ENCODE assay signal across 28 mouse cellular contexts in the genomic region with DNA sequence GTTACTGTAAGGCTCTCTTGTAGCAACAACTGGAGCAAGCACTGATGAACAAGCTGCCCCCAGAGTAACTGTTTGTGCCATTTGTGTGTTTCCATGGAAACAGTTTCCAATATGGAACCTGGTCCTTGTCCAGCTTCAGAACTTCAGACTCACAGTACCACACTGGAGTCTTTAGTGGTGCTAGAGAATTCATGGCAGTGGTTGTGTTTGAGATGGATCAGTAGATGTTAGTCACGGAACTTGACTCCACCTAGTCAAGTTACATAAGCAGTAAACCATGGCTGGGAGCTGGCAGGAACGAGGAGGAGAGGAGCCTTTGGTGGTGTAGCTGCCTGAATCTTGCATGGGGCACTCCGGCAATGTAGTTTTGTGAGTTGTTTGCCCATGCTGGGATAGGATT. TPM values are rescaled to one million over a fixed set of nuclear protein-coding genes. Genes with fewer than 3 reads are reported as not detected.
DNase-seq lines count a peak whose midpoint lies in the region; ATAC-seq and TF ChIP-seq lines count a peak whose summit lies in the region.
"Had no signal": no experiment of that assay in that cellular context is flagged by ENCODE, and none has a peak within 500 bp of the region (broad histone marks: within the 10 kb centered on the region; RNA-seq: fewer than 3 reads in every experiment).

No protein-coding gene starts in this region.

- no peak overlapping the region for H3K4me2 ChIP-seq in liver, embryonic 12.5 days

- TF ChIP-seq POLR2A in liver, adult 2 months (IDR thresholded peaks at IDR 0.05; ENCODE audit: extremely low read depth, insufficient read depth, low read length) = no peak

- H3K4me3 ChIP-seq in liver, adult 2 months (ENCODE audit: insufficient read depth, low read depth, low read length) = no peak overlapping the region
- no peak overlapping the region for H3K4me3 ChIP-seq in liver, embryonic 12.5 days

- no peaks in the 10 kb centered on the region for H3K27me3 ChIP-seq in liver, adult 2 months (ENCODE audit: control insufficient read depth, insufficient read depth, low read length)
- no peaks in the 10 kb centered on the region for H3K27me3 ChIP-seq in liver, embryonic 12.5 days (replicated peaks)
- H3K27me3 ChIP-seq: CH12.LX, Patski had no signal

- H3K9me3 ChIP-seq in liver, embryonic 12.5 days (replicated peaks) = no peaks in the 10 kb centered on the region
- H3K9me3 ChIP-seq: G1E had no signal

- no peak for DNase-seq in frontal cortex, adult 2 months (ENCODE audit: extremely low spot score in 1 of 2, low spot score in 1 of 2)
- DNase-seq in liver, adult 2 months (ENCODE audit: extremely low read depth, low read depth, low spot score) = peak; percentile 5
- DNase-seq in NIH3T3 (ENCODE audit: low read depth) = peak; percentile 34
- peak; percentile 49 for DNase-seq in brain, adult 2 months (ENCODE audit: low read depth, low spot score)
- no peak for DNase-seq in layer of hippocampus, adult 9-10 months (ENCODE audit: low spot score)
- no peak for DNase-seq in thymus, postnatal 25 days
- DNase-seq: adrenal gland, adult 2 months; adrenal gland, adult 8-10 months; adrenal gland, postnatal 10 days; adrenal gland, postnatal 14 days; adrenal gland, postnatal 25 days; adrenal gland, postnatal 36 days; B cell, adult 2 months; cerebellum, adult 11 months; cerebellum, adult 11-12 months; cerebellum, adult 18-20 months; cerebellum, adult 2 months had no signal

- ATAC-seq in frontal cortex, adult (ENCODE audit: low TSS enrichment) = peak; percentile 50; the same call in 1 of the 2 replicates
- ATAC-seq in liver, embryonic 12.5 days = no peak
- ATAC-seq: activated CD4-positive, CD25-positive, alpha-beta regulatory T cell, adult 4 months; CD4-positive, CD25-positive, alpha-beta regulatory T cell, adult 4 months; Patski had no signal

- TF ChIP-seq CTCF in liver, adult 2 months (IDR thresholded peaks at IDR 0.05; ENCODE audit: low read depth, low read length) = no peak

- no peaks in the 10 kb centered on the region for H3K79me2 ChIP-seq in liver, adult 2 months (ENCODE audit: control insufficient read depth, insufficient read depth, low read length)

- H3K4me1 ChIP-seq in liver, adult 2 months (ENCODE audit: control insufficient read depth, insufficient read depth, low read length) = peaks cover 2% of the 10 kb centered on the region; the same call in 1 of the 2 replicates
- H3K4me1 ChIP-seq in liver, embryonic 12.5 days = no peaks in the 10 kb centered on the region

- no peak overlapping the region for H3K27ac ChIP-seq in liver, adult 2 months (replicated peaks; ENCODE audit: insufficient read depth, low read depth, low read length)
- no peak overlapping the region for H3K27ac ChIP-seq in liver, embryonic 12.5 days

- WGBS in liver, adult 2 months = 67% methylated on average over 3 of the region's 3 CpGs
- 61% methylated on average over 3 of the region's 3 CpGs for WGBS in liver, embryonic 12.5 days (ENCODE audit: insufficient replicate concordance)

- peaks cover 3% of the 10 kb centered on the region for H3K36me3 ChIP-seq in liver, adult 2 months (ENCODE audit: control insufficient read depth, insufficient read depth, low read length)
- no peaks in the 10 kb centered on the region for H3K36me3 ChIP-seq in liver, embryonic 12.5 days
- H3K36me3 ChIP-seq: G1E had no signal

- no peak overlapping the region for H3K9ac ChIP-seq in liver, adult 2 months (ENCODE audit: low read depth, low read length)
- no peak overlapping the region for H3K9ac ChIP-seq in liver, embryonic 12.5 days

RNA-seq across cellular contexts. Expression of a gene that starts 24.4 kb away (rescaled TPM):
- 7.0 and 8.8 TPM in 2 replicates for polyA plus RNA-seq in frontal cortex, adult 2 months (2012; rRNA removed)
- total RNA-seq in liver, adult 2 months (2014; rRNA removed) = 2.6 and 3.0 TPM in 2 replicates
- polyA plus RNA-seq in liver, adult 2 months (2012; rRNA removed) = 3.1 and 3.4 TPM in 2 replicates
- polyA plus RNA-seq in liver, embryonic 12.5 days (2016; fragmentation: Nextera tagmentation; extraction: Ambion mirVana) = 0.43 and 0.67 TPM in 2 replicates
- total RNA-seq: adrenal gland, adult 18-20 months; adrenal gland, adult 2 months; adrenal gland, adult 8-10 months; adrenal gland, postnatal 14 days; adrenal gland, postnatal 25 days; adrenal gland, postnatal 36 days; CH12.LX; ES-E14; MEL had no signal
- polyA plus RNA-seq: activated CD4-positive, CD25-positive, alpha-beta regulatory T cell, adult 4 months; adrenal gland, adult 2 months; C2C12; CD4-positive, CD25-positive, alpha-beta regulatory T cell, adult 4 months; G1E had no signal

RNA-seq across cellular contexts. Expression of a gene that starts 39.6 kb away (rescaled TPM):
- 177 and 210 TPM in 2 replicates for polyA plus RNA-seq in frontal cortex, adult 2 months (2012; rRNA removed)
- 28.3 and 29.7 TPM in 2 replicates for total RNA-seq in liver, adult 2 months (2014; rRNA removed)
- polyA plus RNA-seq in liver, adult 2 months (2012; rRNA removed) = 21.5 and 25.1 TPM in 2 replicates
- 2.5 and 2.9 TPM in 2 replicates for polyA plus RNA-seq in liver, embryonic 12.5 days (2016; fragmentation: Nextera tagmentation; extraction: Ambion mirVana)
- total RNA-seq: CH12.LX, MEL had no signal
- polyA plus RNA-seq: activated CD4-positive, CD25-positive, alpha-beta regulatory T cell, adult 4 months; CD4-positive, CD25-positive, alpha-beta regulatory T cell, adult 4 months; G1E had no signal

Comparison
In these comparisons a context has a peak if more than half of its experiments do, and no peak if none do; other contexts are left out.
1. DNase-seq: peak in liver, adult 2 months (single experiment), NIH3T3 (single experiment) and brain, adult 2 months (single experiment); none in frontal cortex, adult 2 months (0 of 2), layer of hippocampus, adult 9-10 months (single experiment) and thymus, postnatal 25 days (single experiment).